Mouse (Mus musculus) CD8-positive naive resting alpha-beta T cell, adult 57 days (primary cell): ENCODE data around the gene Xntrpc. TPM values are rescaled to one million over a fixed set of nuclear protein-coding genes. Genes with fewer than 3 reads are reported as not detected.

Experiments used
- total RNA-seq: library from RNA; stranded (reverse); gene quantifications from one replicate; pipeline ENCODE4 v1.2.4, GENCODE M21; 2023

Gene Xntrpc
- total RNA-seq = 7.1 TPM

GRCm38 (mm10) chr7:102065046-102065891 lies at the start of gene Xntrpc, which contains the start of the genes Rnf121 and Xndc1:
Gene Xntrpc (plus strand): TSS chr7:102065713.
Gene Rnf121 (minus strand): TSS chr7:102065469.
Gene Xndc1 (plus strand): TSS chr7:102065511.

GRCm38 (mm10) chr7:102018590-102018989 lies 46.9 kb upstream of the Xntrpc start, which contains the start of gene Il18bp:
Gene Il18bp (minus strand): TSS chr7:102018690.

GRCm38 (mm10) chr7:102082816-102083215 lies 17.3 kb downstream of the Xntrpc start, which contains the start of gene Trpc2:
Gene Trpc2 (plus strand): TSS chr7:102083116.

GRCm38 (mm10) chr7:102101487-102101886 lies 36.0 kb downstream of the Xntrpc start, which contains the start of gene Art1:
Gene Art1 (plus strand): TSS chr7:102101743.

GRCm38 (mm10) chr7:102109171-102109570 lies 43.7 kb downstream of the Xntrpc start, which contains the start of gene Art5:
Gene Art5 (minus strand): TSS chr7:102109489.

GRCm38 (mm10) chr7:102116579-102117331 lies 51.2 kb downstream of the Xntrpc start, which contains the start of gene Chrna10:
Gene Chrna10 (minus strand): TSS chr7:102116828.

Other genes with a start within 250 kb of the Xntrpc start
- gene Phox2a, start 247.4 kb upstream of the Xntrpc start, total RNA-seq = not detected
- 8.9 TPM for gene Inppl1, start 227.5 kb upstream of the Xntrpc start, total RNA-seq
- gene Folr2, start 208.5 kb upstream of the Xntrpc start, total RNA-seq = not detected
- 63.0 TPM for gene Anapc15, start 202.0 kb upstream of the Xntrpc start, total RNA-seq
- gene Folr1, start 194.9 kb upstream of the Xntrpc start, total RNA-seq = not detected
- 56.6 TPM for gene Lamtor1, start 159.8 kb upstream of the Xntrpc start, total RNA-seq
- gene Tomt, start 159.4 kb upstream of the Xntrpc start, total RNA-seq = not detected
- 1.4 TPM for gene Lrrc51, start 131.8 kb upstream of the Xntrpc start, total RNA-seq
- 350 TPM for gene Numa1, start 131.6 kb upstream of the Xntrpc start, total RNA-seq
- gene Il18bp, start 47.0 kb upstream of the Xntrpc start, total RNA-seq = 8.1 TPM
- 31.0 TPM for gene Rnf121, start 244 bp upstream of the Xntrpc start, total RNA-seq
- gene Xndc1, start 202 bp upstream of the Xntrpc start, total RNA-seq = 47.9 TPM
- gene Trpc2, start 17.4 kb downstream of the Xntrpc start, total RNA-seq = not detected
- 0.40 TPM for gene Art1, start 36.0 kb downstream of the Xntrpc start, total RNA-seq
- 0.49 TPM for gene Art5, start 43.8 kb downstream of the Xntrpc start, total RNA-seq
- not detected for gene Chrna10, start 51.1 kb downstream of the Xntrpc start, total RNA-seq
- 98.7 TPM for gene Nup98, start 144.5 kb downstream of the Xntrpc start, total RNA-seq
- 35.3 TPM for gene Pgap2, start 144.5 kb downstream of the Xntrpc start, total RNA-seq
- 157 TPM for gene Rhog, start 190.3 kb downstream of the Xntrpc start, total RNA-seq
- gene Stim1, start 202.1 kb downstream of the Xntrpc start, total RNA-seq = 174 TPM